Mouse (Mus musculus): ENCODE data around the gene Gm29427.

Gm29427 gene

DNA sequence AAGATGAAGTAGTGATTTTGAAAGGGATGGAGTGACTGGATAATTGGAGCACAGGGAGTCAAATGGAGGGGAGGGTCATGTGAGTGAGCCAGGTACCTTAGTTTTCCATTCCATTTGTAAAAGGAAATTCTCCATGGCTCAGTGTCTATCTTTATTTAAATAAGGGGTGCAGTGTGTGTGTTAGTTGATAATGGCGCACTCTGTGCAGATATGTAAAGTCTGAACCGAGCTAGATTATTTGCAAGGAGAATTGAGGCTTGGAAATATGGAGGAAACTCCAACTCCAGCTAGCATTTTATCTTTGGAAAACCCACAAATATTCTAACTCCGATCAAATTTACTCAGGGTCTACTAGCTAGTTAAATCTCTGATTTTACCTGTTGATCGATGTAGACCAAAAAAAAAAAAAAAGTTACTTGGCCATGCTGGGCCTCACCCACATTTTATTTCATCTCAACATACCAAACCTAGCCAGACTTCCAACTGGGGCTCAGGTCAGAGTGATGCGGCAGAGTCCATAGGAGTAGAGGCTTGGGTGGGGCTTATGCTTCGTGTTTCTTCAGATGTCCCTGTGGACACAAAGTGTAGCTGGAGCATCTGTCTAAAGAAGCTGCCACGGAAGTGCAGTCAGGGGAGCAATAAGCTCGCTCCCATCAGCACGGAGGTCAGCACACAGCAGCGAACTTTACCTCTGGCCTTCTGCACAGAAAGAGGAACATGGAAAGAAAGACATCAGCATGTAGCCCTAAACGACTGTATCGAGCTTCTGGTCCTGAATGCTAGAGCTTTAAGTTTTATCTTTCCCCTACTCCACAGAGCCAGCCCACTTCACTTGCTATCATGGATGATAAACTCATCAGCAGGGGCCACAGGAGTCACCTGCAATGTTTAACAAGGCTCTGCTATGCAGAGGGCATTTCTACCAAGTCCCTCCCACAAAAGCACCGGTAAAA lies 17.4 kb upstream of the Gm29427 start:
- peak; percentile 2 for DNase-seq (ENCODE audit: extremely low spot score, low spot score)

DNA sequence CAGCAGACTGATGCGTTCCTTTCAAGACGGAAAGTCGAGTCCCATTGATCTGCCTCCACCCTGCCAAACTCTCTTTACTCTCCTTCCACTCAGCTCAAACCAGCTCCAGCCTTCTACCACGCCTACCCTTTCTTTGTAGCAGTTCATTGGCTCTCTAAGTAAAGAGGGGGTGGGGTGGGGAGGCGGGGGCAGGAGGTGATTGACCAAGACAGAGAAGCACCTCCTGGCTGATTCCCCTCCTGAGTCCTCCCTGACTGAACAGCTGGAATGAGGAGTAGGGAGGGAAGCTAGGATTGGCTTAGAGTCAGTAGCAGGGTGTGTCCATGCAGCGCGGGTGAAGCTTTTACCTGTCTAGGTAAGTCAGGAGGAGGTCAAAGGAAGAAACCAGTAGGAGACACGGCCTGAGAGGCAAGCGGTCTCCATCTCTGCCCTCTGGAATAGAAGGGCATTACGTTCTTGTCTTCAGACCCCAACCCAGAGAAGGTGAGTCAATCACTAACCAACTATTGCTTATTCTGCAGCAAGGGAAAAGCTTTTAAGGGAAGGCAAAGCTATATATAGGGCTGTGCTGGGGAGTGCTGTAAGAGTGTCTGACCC lies 16.2 kb upstream of the Gm29427 start, which contains the start of gene AA986860:
Gene AA986860 (plus strand): TSS at position 236 of the 597 bp plus-strand sequence.
- DNase-seq (ENCODE audit: extremely low spot score, low spot score) = peak; percentile 30

DNA sequence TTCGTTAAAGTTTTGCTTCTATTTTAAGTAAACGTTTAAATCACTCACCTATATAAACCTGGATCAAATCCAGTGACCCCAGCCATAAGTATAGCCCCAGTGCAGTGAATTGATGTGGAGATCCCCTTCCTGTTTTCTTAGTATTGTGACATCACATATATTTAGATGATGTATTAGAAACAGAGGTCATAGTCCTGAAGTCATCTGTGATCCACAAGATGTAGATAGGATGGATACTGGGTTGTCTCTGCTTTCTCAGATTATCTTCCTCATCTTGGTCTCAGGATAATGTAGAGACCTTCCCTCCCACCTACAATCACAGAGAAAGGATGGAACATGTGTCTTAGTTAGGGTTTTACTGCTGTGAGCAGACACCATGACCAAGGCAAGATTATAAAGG lies 13.6 kb upstream of the Gm29427 start, which contains the start of gene Pfkfb2:
Gene Pfkfb2 (minus strand): TSS at position 101 of the 400 bp plus-strand sequence.
- DNase-seq (ENCODE audit: extremely low spot score, low spot score) = no peak

DNA sequence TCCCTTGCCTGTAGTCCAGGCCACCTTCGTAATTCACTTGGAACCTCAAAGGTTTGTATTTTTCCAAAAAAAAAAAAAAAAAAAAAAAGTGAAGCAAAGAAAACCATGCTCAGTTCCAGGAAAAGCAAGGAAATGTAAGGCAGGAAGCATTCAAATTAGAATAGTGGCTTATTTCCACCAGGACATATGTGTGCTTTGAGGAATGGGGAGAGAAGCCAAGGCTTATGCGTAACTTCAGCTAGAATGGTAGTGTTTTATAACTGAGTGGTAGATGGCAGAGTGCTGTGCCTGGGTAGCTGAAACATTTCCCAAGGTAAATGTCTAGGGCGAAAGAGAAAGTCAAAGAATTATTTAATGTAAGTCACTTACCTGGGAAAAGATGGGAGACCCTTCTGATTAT lies 13.1 kb upstream of the Gm29427 start:
- DNase-seq (ENCODE audit: extremely low spot score, low spot score) = no peak

DNA sequence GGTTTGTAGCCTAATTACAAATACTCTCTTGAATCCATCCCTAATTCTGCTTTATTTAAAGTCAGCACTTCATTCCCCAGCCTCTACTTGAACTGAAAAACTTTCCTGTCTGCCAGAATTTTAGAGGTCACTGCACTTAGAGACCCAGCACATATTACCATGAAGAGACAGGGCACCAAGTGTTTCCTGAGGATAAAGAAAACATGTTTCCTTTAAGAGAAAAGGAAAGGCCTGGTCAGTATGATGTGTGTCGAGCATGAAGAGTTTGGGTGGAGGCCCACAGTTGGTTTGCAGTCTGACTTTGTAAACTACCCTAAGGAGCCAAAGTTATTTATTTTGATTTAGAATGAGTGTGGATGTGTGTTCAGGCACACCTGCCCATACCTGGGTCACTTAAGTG lies 12.5 kb upstream of the Gm29427 start:
- DNase-seq (ENCODE audit: extremely low spot score, low spot score) = no peak

DNA sequence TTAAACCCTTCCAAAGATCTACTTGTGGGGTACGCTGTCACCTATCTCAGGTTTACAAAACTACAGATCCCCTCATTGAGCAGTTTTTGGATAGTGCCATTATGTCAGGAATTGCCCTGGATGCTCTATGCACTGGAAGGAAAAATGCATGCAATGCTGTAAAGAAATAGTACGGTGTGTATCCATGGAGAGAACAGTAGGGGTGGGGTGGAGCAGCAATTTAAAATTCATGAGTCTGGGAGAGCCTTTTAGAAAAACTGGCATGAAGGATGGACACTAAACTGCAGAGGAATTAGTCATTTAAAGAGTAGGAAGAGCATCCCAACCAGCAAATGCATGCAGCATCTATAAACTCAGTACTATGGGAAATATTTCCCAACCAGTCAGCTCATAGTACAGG lies 10.8 kb upstream of the Gm29427 start:
- DNase-seq (ENCODE audit: extremely low spot score, low spot score) = peak; percentile 3

DNA sequence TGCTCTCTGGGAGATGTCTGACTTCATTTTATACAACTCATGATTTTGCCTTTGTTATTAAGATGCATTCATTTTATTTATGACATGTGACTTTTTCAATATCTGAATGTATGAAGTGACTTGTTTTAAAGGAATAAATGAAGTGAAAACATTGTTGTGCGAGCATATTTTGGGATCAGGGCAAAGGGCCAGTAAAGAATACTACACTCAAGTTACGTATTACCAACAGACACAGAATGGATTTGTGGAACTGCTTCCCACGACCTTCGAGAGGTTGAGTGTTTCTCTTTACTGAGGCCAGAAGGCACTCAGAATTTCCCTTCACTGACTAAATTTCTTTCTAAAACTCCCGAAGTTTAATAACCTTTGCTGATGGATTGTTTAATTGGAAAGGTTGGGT lies 8.6 kb upstream of the Gm29427 start:
- no peak for DNase-seq (ENCODE audit: extremely low spot score, low spot score)

DNA sequence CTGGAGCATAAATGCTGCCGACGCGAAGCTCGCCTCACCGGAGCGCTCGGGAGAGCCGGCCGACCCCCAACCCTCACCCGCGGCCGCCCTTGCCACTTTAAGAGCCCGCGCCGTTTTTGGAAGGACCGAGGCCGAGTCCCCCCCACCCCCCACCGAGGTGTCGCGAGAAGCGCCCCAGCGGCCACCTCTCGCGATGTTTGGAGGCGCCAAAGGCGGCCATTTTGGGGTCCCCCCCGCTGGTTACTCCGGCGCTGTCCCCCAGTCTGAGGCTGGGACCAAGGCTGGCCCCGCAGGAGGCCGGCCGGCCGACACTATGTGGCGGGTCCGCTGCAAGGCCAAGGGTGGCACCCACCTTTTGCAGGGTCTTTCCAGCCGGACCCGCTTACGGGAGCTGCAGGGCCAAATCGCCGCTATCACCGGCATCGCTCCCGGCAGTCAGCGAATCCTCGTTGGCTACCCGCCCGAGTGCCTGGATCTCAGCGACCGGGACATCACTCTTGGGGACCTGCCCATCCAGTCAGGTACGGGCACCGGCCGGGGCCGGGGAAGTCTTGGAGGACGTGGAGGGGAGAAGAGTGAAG lies 1.8 kb upstream of the Gm29427 start, which contains the start of gene Yod1:
Gene Yod1 (plus strand): TSS at position 37 of the 581 bp plus-strand sequence.
- peak; percentile 93 for DNase-seq (ENCODE audit: extremely low spot score, low spot score)

DNA sequence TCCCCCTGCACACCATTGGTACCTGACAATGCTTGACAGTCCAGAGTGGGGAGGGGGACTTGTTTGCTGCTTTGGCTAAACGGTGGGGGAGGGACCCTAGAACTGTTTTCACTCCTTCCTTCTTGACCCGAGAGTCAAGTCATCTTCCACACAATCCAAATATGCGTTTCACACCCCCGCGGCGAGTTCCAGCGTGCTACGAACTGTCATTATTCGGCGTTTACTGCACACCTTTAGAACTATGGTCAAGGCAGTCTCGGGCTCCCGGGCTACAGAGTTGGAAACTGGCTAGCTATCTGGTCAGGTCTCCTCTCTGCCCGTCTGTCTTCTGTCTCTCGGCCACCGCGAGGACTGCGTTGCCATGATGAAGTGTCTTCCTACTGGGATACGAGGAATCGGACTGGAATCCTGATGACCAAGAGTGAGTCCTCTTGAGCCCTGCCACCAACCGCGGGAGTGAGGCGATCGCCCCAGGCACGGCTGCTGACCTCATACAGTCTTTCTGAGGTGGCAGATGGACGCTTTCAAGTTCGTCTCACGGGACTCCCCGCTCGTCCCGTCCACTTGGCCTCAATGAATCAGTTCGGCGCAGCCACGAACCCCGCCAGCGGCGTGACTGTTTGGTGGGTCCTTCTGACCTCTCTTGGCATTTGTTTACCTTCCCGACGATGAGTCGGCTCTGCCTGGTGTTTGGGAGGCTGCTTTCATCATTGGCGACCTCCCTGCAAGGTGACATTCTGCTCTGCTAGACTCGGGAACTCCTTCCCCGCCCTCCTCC lies 1.1 kb upstream of the Gm29427 start:
- DNase-seq (ENCODE audit: extremely low spot score, low spot score) = no peak

DNA sequence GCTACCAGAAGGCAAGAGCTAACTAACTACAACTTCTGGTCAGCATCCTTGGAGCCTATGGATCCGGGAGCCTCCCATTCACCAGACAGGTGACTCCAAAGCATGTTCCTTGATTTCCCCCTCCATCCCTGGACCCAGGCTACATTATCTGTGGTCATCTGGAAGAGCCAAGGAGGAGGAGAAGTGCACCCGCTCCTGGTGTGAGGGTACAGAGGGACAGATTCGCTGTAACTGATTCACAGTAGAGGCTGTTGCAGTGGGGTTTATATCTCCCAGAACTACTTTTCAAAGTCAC lies 566 bp upstream of the Gm29427 start:
- no peak for DNase-seq (ENCODE audit: extremely low spot score, low spot score)

DNA sequence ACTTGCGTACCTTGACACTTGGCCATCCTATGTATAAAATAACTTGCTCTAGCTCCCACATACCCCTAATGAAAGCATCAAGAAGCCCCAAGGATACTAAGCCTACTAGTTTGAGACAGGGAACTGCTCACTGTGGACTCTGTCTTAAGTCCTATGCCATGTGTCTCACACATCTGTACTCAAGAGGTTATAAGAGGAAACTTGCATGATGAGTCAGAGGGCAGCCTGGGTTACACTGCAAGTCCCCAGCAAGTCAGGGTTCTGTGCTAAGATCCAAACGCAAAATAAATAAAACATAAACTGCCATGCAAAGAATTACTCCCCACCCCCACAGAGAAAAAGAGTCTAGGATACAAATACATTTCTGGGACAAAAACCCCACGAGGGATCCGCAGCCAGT lies 1.6 kb downstream of the Gm29427 start:
- DNase-seq (ENCODE audit: extremely low spot score, low spot score) = no peak

DNA sequence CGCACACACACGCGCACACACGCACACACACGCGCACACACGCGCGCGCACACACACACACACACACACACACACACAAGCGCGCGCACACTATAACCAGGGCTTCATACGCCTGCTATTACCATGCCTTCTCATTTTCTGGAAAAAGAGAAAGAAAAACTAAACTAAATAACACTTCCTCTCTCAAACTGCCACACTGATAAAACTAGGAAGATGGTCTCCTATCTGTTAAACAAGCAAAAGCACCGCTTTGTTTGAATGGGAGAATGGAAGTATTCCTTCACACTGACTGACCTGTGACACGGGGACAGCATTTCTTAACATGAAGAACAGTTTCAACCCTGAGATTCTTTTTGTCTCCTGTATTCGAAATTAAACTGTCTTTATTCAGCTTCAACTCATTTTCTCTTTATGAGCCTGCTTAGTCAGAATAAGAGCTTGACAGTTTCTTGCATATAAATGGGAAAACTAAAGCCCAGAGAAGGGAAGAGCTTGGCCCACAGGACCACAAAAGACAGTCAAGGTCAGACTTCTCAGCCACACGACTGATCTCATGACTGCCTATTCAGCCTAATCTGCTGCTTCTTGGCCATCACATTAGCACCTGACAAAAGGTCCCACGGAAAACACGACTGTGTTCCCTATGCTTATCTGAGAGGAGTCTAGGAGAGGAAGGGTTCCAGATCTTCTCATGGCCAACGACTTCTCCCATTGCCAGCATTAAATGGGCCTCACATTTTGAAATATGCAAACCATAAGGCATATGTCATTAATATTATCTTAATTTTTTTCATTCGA lies 5.1 kb downstream of the Gm29427 start:
- DNase-seq (ENCODE audit: extremely low spot score, low spot score) = no peak

DNA sequence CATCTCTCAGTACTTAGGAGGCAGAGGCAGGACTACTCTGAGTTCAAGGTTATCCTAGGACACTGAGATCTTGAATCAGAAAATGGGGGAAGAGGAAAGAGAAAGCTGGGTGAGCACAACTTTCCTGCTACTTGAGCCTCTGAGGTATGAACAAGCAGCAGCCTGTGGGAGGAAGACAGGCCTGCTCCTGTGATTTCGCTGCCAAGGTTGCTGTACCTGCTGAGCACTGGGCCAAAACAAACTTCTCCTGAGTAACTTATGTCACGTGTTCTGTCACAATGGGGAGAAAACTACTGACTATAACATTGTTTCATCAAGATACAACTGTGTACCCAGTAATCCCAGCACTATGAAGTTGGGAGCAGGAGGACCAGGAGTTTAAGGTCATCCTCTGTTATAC lies 12.0 kb downstream of the Gm29427 start:
- DNase-seq (ENCODE audit: extremely low spot score, low spot score) = no peak

DNA sequence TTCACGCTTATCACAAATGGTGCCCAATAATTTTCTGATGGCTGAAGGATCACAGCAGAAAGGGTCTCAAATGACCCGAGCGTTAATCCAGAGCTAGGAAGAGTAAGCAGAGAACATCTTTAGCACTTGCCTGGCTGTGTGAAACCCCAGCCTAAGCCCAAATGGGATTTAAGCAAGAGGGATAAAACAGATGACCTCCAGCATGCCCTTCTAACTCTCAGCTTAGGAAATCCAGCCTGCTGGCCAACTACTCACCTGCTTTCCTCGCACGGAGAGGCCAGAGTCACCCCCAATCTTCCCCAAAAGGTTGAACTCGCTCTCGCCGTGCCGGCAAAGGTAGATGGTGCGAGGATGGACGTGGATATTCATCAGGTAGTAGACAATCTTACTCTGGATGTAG lies 13.6 kb downstream of the Gm29427 start:
- no peak for DNase-seq (ENCODE audit: extremely low spot score, low spot score)

DNA sequence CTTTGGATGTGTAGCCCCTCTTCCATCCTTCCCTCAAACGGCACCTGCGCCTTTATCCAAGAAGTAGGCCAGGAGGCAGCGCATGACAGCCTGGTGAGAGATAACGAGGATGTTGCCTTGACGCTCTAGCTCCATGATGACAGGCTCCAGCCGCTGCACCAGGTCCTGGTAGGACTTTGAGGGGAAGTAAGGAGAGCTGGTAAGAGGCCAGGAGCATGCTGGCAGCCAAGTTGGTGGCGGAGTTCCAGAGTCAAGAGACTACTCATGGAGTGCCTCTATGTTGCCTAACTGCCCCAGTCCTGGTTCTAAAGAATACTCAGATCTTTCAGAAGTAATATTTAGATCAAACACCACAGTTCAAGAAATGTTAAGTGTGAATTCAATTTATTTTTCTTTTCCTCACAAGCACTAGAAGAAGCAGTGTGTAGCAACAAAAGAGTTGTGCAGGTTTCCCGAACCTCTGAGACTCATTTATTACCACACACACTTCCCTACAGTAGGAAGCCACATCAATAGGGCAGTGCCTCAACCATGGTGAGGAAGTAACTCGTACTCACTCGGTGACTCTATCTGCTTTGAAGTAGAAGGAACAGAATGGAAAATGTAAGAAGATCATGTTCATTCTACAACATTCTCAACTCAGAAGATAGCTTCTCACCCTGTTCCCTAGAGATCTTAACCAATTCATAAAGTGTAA lies 15.5 kb downstream of the Gm29427 start:
- DNase-seq (ENCODE audit: extremely low spot score, low spot score) = no peak

DNA sequence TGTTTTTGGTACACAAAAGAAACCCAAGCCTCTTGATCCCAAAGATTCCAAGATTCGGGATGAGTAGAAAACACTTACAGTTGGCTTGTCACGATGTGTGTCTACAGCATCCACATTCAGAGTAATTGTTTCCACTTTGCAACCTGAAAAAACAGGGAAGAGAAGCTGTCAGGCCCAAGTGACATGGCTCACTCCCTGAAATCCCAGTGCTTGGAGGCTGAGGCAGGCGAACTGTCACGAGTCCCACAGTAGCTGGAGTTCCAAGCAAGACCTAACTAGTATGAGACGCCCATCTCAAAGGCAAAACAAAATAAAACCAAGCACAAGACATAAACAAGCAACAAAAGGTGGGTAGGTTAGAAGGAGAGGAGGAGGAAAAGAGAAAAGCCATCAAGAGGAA lies 17.0 kb downstream of the Gm29427 start:
- DNase-seq (ENCODE audit: extremely low spot score, low spot score) = no peak

DNA sequence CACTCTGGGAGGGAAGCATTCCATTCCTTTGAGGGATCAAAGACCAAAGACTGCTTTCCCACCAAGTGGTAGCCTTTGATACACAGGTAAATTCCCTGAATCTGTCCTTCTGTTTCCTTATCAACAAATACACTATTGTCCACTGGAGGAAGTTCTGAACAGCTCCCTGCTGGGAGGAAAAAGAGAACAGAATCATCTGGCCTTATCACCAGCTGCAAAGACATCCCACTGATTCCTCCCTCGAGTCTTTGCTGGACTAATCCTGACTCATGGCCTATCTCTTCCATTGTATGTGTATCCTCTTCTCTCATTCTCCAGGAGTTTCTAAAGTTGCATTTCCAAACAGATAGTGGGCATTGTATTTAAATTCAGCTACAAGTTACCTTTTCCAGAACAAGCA lies 31.7 kb downstream of the Gm29427 start:
- DNase-seq (ENCODE audit: extremely low spot score, low spot score) = no peak

DNA sequence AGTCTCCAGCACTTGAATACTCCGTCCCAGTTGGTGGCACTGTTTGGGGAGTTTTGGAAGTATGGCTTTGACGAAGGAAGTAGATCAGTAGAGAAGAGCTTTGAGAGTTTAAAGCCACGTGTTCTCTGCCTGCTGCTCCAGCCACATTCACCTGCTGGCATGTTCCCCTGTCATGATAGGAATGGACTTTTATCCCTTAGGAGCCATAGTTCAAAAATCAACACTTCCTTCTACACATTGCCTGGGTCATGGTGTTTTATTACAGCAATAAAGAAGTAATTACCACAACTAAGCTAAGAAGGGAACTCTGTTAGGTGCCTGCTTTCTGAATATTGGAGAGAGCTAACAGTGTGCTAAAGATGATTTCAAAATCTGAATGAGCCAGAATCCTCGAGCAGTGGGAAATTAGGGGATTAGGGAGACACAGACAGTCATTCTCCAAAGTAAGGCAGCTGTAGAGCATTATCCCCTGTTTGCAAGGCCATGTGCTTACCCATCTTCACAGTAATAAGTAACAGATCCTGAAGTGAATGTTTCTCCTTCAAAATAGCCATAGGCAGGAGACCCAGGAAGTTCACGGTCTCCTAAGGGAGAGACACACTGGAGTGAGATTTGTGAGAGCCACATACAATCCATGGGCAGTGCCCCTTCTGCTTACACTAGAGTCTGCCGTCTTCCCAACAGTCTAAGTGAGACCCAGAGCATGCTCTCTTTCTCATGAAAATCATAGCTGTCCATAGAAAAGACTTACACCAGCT lies 33.8 kb downstream of the Gm29427 start:
- no peak for DNase-seq (ENCODE audit: extremely low spot score, low spot score)

DNA sequence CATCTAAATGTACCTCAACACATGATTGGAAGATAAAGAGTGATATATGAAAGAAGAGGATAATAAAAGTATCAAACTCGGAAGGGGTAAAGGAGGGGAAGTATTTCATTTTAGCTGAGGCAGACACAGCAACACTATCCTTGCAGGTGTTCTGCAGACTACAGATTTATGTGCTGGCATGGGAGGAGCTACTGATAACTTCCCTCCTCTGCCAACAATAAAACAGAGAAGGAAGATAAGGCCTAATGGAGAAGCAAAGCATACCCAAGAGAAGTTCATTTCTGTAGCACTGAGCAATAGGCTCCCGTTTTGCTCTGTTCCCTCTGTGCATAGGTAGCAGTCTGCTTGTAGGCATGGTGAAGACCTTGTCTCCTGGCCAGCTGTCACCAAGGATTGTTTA lies 34.5 kb downstream of the Gm29427 start:
- no peak for DNase-seq (ENCODE audit: extremely low spot score, low spot score)

DNA sequence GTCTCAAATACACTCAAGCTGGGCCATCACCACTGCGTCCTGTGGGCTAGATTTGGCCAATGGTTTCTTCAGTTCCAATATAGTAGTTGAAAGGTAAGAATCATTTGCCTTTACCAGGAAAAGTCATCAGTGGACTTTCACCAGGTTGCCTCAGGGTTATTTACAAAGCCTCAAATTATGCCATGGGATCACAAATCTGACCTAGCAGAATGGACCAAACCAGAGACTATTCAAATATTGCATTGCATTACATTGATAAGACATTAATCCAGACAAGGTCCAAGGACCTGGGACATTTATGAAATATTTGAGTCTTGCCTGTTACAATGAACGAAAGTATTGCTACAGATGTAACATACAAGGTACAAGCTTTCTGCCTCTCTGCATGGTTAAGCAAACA lies 37.0 kb downstream of the Gm29427 start:
- no peak for DNase-seq (ENCODE audit: extremely low spot score, low spot score)
